Mouse (Mus musculus) megakaryocyte progenitor cell, adult 5-6 weeks (primary cell): ENCODE measurements around the gene A130010J15Rik. TPM values are rescaled to one million over a fixed set of nuclear protein-coding genes. Genes with fewer than 3 reads are reported as not detected.

ENCODE experiments used
- ATAC-seq: replicated peaks from 2 replicates; pipeline ENCODE4 v1.8.0; 2016; ENCODE audit warnings: mild to moderate bottlenecking, moderate TSS enrichment, inconsistent platforms; ENCODE audit not compliant: poor library complexity
- total RNA-seq, 2 experiments: library from RNA; stranded (forward) in 1 of 2; stranded (reverse) in 1 of 2; fragments of 157-497, 149-512 nt in 1 of 2; fragments of 200-1000 nt in 1 of 2; gene quantifications; 2 replicates each; pipeline versions ENCODE4 v1.2.3 to v1.2.4; 2015 to 2017

A130010J15Rik gene
- total RNA-seq, 2 experiments from 2014 or later: 5.1 to 14.0 TPM

DNA sequence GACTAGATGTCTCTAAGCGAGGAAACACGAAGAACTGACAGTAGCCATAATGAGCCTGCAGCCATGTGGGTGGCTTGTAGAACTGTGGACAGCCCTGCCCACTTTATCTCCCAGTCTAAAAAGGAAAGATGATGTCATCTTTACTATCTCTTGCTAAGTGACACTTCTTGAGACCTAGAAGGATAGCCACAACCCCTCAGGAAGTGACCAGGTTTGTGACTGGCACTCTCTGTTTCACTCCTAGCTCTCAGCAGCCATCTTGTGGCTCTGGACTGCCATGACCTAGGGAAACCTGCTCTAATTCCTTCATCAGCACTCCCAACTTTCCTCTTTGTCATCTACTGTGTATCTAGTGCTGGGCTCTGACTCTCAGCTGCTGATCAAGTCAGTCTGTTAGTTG, 30.5 kb downstream of the A130010J15Rik start:
- ATAC-seq: peak; percentile 12

DNA sequence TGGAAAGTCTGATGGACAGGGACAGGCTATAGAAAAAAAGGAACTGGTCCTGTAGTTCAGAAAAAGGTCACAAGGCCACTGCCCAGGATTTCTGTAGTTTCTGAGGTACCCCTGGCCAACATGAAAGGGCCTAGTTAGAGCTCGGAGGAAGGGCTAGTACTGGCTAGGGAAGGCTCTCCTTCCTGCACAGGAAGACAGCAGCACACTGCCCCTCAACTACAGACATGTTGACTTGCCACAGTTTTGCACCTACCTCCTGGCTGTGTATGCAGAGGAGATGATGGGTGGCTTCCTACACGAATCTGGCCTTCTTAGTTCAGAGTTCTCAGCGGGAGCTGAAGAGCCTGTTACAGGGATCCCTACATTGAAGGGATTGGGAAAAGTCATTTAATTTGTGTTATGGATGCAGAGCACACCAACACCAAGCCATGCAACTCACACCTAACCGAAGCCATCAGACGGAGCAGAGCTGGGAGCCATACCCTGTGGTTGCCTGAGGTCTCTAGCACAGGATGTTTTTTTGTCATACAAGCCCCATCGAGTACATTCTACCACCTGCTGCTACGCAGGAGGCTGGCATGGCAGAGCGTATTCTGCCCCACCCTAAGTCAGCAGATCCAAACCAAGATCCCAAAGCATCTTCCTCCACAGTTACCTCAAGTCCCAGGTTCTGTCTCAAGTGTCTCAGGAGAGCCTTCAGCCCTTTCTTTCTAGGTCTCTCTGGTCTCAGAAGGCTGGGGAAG, 33.0 kb downstream of the A130010J15Rik start:
- peak; percentile 18 for ATAC-seq

DNA sequence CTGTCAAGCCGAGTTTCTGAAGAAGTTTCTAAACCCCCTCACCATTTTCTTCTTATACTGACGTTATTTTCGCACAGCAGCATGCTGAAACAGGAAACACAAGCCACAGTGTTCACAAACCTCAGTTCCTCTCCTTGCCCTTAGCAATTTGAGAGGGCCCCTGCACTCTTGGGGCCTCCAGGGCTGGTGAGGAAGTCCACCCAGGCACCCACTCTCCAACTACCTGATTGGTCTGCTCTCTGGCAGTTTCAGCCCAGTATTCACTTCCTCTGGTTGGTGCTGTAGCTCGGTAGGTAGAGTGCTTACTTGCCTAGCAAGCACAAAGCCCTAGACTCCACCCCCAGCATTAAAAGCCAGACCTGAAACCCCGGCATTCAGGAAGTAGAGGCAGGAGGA, 33.5 kb downstream of the A130010J15Rik start, which contains the start of gene Traf3ip3:
Gene Traf3ip3 (minus strand): TSS at position 321 of the 396 bp plus-strand sequence.
- ATAC-seq: peak; percentile 86

DNA sequence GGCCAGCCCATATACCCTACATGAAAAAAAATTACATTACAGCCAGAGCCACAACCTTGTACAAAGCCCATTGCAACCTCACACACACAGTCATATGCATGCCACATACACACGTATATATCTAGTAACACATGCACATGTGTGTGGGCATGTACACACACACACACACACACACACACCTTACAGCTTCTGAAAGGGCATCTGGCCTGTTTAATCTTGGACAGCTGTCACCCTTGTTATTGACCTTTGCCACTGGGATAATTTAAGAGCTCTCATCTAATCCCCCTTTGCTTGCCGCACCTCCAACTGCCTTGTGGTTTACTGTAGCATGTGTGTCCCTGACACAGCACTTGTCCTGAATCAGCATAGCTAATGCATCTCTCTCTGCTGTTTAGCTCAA, 36.0 kb downstream of the A130010J15Rik start:
- ATAC-seq: no peak

DNA sequence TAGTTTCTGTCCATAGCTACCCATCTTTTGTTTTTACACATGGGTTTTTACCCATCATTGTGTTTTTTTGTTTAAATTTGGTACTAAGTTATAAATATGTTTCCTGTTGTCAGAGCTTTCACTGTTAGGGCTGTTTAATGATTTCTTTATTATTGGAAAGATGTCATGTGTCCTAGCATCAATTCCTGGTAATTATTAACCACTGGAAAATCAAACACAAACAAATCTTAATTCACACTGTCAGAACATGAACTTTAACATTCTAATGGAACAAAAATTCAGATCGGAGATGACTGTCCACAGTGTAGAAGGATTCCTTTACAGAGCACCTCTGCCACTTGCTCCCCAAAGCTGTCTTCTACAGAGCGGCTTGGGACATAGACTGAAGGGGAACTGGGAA, 37.6 kb downstream of the A130010J15Rik start:
- no peak for ATAC-seq

DNA sequence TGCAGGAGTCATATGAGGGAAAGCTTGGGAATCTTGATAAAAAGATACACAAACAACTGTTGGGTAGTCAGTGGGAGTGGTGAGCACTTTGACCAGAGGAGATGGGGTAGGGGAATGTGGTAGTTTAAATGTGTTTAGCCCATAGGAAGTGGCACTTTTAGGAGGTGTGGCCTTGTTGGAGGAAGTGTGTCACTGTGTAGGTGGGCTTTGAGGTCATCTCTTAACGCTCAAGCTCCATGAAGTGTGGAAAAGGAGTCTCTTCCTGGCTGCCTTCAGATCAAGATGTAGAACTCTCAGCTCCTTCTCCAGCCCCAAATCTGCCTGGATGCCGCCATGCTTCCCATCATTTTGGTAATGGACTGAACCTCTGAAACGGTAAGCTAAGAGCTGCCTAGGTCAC, 39.7 kb downstream of the A130010J15Rik start, which contains the start of gene Lamb3:
Gene Lamb3 (plus strand): TSS at position 197 of the 400 bp plus-strand sequence.
- peak; percentile 45 for ATAC-seq

DNA sequence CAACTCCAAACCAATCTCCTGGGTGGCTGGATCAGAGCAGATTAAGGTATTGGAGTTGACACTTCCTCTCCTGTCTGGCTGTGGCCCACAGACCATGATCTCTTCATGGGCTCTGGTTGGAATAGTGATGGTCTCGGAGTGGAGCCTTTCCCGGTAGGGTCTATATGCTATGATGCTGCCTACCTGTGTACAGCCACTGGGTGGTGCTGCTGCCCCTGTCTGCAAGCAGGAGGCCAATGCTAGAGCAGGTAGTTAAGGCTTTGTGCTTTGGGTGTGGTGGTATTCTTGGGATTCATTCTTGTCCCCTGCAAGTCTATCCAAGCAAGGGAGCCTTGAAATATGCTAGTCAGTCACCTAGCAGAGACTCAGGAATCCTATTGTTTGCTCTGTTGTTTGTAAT, 40.3 kb downstream of the A130010J15Rik start:
- ATAC-seq: peak; percentile 96

DNA sequence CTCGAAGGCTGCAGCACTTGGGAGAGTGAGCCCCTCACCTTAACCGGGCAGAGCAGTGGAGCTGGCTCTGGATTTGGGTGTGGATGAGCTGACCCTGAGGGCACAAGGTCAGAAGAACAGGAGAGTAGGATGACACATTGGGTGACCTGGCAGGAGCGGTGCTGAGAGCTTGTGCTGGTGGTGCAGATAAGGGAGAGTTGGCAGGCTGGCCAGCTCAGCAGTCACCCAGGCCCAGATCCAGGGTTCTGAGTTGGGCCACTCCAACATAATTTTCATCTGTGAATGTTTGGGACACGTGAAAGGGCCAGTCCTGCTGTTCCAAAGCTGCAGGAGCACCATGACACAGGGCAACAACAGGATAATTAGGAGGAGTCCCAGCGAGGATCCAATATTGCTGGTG, 43.5 kb downstream of the A130010J15Rik start:
- no peak for ATAC-seq

DNA sequence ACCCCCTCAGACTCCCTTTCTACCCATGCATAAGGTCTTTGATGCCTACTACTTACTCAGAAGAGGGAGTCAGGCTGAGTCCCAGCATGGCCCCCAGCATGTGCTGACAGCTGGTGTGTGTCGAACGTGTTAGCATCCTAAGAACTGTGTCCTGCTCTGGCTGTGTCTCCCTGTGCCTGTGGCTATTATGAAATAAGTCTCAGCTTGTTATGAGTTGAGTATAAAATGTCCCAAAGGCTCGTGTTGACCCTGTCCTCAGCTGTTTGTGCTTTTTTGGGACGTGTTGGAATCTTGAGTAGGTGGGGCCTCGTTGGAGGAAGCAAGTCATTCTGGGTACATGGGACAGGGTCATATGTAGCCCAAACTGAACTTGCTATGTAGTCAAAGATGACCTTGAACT, 46.2 kb downstream of the A130010J15Rik start:
- ATAC-seq: no peak

DNA sequence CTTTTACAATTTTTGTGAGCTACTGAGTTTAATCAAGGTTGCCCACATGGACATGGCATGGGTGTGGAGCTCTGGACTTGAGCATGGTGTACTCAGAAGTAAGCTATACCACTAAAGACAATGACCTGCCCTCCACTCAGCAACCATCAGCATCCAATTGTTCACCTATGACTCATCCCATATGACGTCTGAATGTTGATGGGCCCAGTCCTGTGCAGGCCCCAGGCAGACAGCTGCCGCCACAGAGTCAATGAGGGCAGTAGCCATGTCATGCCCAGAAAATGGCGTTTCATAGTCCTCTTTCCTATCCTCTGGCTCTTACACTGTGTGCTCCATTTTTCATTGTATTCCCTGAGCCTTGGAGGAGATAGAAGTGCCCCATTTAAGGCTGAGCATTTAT, 48.2 kb downstream of the A130010J15Rik start:
- ATAC-seq: no peak

DNA sequence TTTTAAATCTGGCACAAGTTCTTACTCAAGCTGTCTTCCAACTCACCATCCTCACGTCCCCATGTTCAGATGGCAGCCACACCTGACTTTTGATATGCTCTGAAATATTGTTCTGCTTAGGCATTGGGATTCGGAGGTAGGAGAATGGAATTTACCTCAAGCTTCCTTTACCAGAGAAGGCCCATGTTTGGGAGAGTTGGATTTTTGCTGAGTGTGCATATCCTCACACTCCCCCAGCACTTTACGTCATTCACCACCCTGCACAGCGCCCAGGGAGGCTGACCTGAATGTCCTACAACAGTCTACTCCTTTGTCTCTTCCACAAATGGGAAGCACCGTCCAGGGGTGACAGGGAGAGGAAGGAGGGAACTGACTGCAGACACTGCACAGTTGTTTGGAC, 52.6 kb downstream of the A130010J15Rik start:
- ATAC-seq: 0 out of 2 replicates have a peak, but pooled peaks have one; percentile 36

DNA sequence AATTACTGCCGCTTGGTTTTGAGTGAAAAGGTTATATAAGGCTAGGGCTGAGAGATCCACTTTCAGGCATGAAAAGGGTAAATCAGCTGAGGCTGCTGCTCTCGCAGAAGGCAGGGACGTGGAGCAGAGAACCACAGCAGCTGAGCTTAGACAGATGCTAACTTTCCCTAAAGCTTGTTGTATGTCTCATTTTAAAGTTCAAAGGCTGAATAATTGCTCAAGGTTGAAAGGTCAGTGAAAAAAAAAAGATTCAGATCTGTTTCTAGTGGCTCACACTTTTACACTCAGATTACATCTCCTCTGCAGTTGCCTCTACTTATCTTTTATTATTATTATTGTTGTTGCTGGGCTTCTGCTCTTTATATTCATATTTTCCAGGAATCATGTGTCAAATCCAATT, 57.7 kb downstream of the A130010J15Rik start:
- ATAC-seq: no peak

DNA sequence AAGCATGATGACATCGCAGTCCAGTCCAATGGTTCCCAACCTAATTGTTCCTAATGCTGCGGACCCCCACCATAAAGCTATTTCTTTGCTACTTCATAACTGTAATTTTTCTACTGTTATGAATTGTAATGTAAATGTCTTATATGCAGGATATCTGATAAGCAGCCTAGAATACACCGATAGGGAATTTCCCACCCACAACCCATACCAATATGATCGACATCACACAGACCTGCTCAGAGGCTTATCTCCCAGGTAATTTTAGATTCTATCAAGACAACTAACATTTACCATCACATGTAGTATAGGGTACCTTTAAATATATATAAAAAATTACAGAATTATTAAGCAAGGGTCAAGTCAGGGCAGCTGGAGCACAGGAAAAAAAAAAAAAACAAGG, 58.3 kb downstream of the A130010J15Rik start:
- no peak for ATAC-seq

DNA sequence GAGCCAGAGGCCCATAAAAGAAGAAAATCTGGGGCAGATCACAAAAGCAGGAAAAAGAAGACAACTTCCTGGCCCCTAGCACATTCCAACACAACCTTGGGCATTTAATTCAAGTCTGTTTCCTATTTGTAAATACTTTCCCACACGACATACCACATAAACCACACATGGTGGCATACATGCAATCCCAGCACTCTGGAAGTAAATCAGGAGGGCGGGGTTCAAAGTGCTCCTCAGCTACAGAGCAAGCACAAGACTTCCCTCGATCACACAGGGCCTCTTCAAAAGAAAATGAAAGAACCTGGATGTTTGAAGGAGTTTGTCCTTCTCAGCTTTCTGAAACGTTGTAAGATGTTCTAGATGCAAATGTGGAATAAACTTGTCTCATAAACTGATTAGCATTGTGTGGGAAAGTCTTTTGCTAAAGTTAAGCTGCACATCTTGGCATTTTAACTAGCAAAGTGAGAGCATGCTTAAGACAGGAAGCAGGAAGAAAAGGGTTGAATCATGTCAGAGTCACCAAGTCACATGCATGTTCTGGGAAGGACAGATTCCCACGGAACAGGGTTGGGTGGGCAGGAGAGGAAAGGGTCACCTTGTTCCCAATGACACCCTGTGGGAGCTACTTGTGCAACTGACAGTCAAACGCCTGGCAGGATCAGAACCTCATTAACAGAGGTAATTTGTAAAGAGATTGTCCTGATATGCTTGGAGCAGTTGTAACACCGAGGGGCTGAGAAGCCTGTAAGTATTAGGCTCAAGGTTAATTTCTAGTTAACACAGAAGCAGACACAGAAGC, 59.1 kb downstream of the A130010J15Rik start:
- ATAC-seq: peak; percentile 49

Other genes starting within 250 kb of the A130010J15Rik start
- gene Syt14, start 132.3 kb upstream of the A130010J15Rik start, total RNA-seq (2015): 0.02 TPM in 1 of 2 replicates, not detected in the other
- gene Syt14, start 132.3 kb upstream of the A130010J15Rik start, total RNA-seq (2017): 0.03 TPM in 1 of 2 replicates, not detected in the other
- gene Diexf, start 37.8 kb upstream of the A130010J15Rik start, total RNA-seq (2015): 11.3 and 15.1 TPM in 2 replicates
- gene Diexf, start 37.8 kb upstream of the A130010J15Rik start, total RNA-seq (2017): 20.7 and 33.6 TPM in 2 replicates
- 0.10 and 0.89 TPM in 2 replicates for gene Irf6, start 14.9 kb upstream of the A130010J15Rik start, total RNA-seq (2015)
- 0.10 and 0.46 TPM in 2 replicates for gene Irf6, start 14.9 kb upstream of the A130010J15Rik start, total RNA-seq (2017)
- 40.9 and 44.1 TPM in 2 replicates for gene Traf3ip3, start 33.7 kb downstream of the A130010J15Rik start, total RNA-seq (2015)
- gene Traf3ip3, start 33.7 kb downstream of the A130010J15Rik start, total RNA-seq (2017): 75.9 and 85.8 TPM in 2 replicates
- 5.7 and 8.8 TPM in 2 replicates for gene Lamb3, start 39.7 kb downstream of the A130010J15Rik start, total RNA-seq (2015)
- 1.9 and 9.7 TPM in 2 replicates for gene Lamb3, start 39.7 kb downstream of the A130010J15Rik start, total RNA-seq (2017)
- gene Hsd11b1, start 96.0 kb downstream of the A130010J15Rik start, total RNA-seq (2015): 74.0 and 84.4 TPM in 2 replicates
- 34.5 and 39.9 TPM in 2 replicates for gene Hsd11b1, start 96.0 kb downstream of the A130010J15Rik start, total RNA-seq (2017)
- 9.3 and 11.9 TPM in 2 replicates for gene G0s2, start 105.2 kb downstream of the A130010J15Rik start, total RNA-seq (2015)
- gene G0s2, start 105.2 kb downstream of the A130010J15Rik start, total RNA-seq (2017): 14.2 and 27.8 TPM in 2 replicates
- gene Camk1g, start 202.3 kb downstream of the A130010J15Rik start, total RNA-seq (2015): not detected in 2 replicates
- not detected in 2 replicates for gene Camk1g, start 202.3 kb downstream of the A130010J15Rik start, total RNA-seq (2017)